Mouse (Mus musculus): Measurements from ENCODE around the gene Ankrd11. TPM values are rescaled to one million over a fixed set of nuclear protein-coding genes. Genes with fewer than 3 reads are reported as not detected.

Gene Ankrd11
- polyA plus RNA-seq, 1 experiment from 2014 or later: 62.4 TPM

DNA sequence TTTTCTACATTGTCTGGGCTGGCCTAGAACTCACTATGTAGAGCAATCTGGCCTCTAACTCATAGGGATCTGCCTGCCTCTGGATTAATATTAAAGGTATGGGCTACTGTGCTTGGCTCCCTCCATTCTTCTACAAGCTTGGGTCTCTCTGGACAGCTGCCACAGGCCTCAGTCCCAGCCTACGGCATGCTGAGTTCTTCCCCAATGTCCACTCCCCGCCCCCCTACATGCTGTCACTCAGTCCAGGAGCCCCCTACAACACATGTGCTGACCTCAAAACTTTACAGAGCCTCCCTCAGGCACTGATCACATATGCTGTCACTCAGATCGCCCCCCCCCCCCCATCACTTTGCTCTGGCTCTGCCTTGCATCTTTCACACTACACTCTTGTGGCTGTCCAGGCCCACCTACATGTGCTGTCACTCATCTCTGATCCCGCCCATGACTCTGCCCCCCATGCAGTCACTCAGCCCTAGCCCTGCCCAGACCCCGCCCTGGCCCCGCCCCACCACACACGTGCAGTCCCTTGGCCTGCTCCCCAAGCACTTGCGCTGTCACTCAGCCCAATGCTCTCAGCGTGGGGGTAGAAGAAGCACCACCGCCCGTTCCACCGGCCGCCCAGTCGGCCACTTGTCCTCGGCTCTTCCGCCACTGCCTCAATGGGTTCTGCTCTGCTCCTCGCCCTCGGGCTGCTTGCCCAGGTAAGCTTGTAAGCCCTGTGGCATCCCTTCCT, 194.1 kb downstream of the Ankrd11 start, which contains the start of gene Cdh15:
Gene Cdh15 (plus strand): TSS at position 138 of the 733 bp plus-strand sequence.
- no peak within 1 kb of the TSS for H3K27ac ChIP-seq (ENCODE audit: poor library complexity, severe bottlenecking)
- H3K36me3 ChIP-seq: no peaks in the 10 kb centered on the region
- 15% methylated on average over 18 of the region's 18 CpGs for WGBS
- H3K4me1 ChIP-seq (replicated peaks): peaks cover 15% of the 10 kb centered on the region
- ATAC-seq (ENCODE audit: insufficient number of reproducible peaks, low FRiP score): peak; percentile 76
- H3K9ac ChIP-seq: no peak within 1 kb of the TSS; the same call in 1 of the 2 replicates
- peaks cover 42% of the 10 kb centered on the region for H3K27me3 ChIP-seq (replicated peaks)
- peak within 1 kb of the TSS; percentile 56 for H3K4me2 ChIP-seq
- H3K4me3 ChIP-seq: peak within 1 kb of the TSS; percentile 19; the same call in 1 of the 2 replicates
- no peaks in the 10 kb centered on the region for H3K9me3 ChIP-seq (replicated peaks)

DNA sequence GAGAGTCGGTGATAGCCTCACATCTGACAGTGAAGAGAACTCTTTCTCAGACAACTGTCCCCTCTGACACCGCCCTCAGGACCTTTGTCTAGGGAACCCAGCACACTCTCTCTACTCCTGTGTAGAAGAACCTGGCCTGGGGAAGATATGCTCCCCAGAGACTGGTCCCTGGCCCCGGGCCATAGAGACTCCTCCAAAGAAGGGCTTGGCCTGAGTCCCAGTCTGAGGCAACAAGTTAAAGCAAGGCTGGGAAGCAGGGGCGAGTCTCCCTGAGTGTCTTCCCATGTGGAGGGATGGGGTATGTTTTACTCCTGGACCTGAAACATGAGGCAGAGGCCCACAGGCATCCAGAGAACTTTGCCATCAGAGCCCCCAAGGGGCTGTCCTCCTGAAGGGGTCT, 196.4 kb downstream of the Ankrd11 start:
- no peak overlapping the region for H3K4me2 ChIP-seq
- no peaks in the 10 kb centered on the region for H3K9me3 ChIP-seq (replicated peaks)
- peaks cover 15% of the 10 kb centered on the region for H3K4me1 ChIP-seq (replicated peaks)
- no peak overlapping the region for H3K4me3 ChIP-seq
- H3K9ac ChIP-seq: no peak overlapping the region
- WGBS: 61% methylated on average over 4 of the region's 4 CpGs
- H3K27ac ChIP-seq (ENCODE audit: poor library complexity, severe bottlenecking): no peak overlapping the region
- ATAC-seq (ENCODE audit: insufficient number of reproducible peaks, low FRiP score): no peak
- H3K27me3 ChIP-seq (replicated peaks): peaks cover 35% of the 10 kb centered on the region
- H3K36me3 ChIP-seq: no peaks in the 10 kb centered on the region

DNA sequence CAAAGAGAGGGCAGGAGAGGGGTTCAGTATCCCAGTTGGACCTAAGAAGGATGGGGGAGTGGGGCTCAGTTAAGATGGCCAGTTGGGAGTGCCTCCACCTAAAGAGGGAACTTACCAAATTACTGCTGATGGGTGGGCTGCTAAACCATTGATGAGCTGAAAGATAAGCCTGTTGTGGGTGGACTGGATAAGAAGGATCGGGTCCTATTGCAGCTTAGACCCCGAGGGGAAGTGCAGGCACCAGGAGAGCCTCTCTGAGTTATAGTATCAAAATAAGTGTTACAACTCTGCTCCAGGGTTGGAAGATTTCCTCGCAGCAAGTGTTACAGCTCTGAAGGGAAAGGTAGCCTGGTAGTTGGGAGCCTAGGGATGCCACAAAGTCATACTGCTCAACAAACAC, 197.9 kb downstream of the Ankrd11 start:
- WGBS: 60% methylated on average over 3 of the region's 3 CpGs
- peaks cover 18% of the 10 kb centered on the region for H3K4me1 ChIP-seq (replicated peaks)
- no peak overlapping the region for H3K4me3 ChIP-seq
- no peaks in the 10 kb centered on the region for H3K9me3 ChIP-seq (replicated peaks)
- H3K27ac ChIP-seq (ENCODE audit: poor library complexity, severe bottlenecking): no peak overlapping the region
- no peak overlapping the region for H3K4me2 ChIP-seq
- H3K9ac ChIP-seq: no peak overlapping the region
- no peaks in the 10 kb centered on the region for H3K36me3 ChIP-seq
- ATAC-seq (ENCODE audit: insufficient number of reproducible peaks, low FRiP score): no peak
- peaks cover 33% of the 10 kb centered on the region for H3K27me3 ChIP-seq (replicated peaks)

DNA sequence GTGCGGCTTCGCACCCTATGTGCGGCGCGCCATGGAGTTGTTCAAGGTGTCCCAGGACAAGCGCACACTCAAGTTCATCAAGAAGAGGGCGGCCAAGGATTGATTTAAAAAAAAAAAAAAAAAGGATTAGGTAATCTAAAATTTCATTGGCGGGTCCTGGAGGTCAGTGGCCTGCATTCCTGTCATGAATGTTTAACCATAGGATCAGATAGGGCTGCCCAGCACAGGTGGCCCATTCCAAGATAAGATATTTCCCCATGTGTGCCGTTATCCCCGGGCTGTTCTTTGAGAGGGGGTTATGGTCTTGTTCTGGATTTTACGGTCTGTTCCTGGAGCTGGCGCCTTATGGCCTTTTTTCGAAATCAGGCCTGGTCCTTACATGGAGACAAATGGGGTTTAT, 205.4 kb downstream of the Ankrd11 start:
- peaks cover 3% of the 10 kb centered on the region; the same call in 1 of the 2 replicates for H3K4me1 ChIP-seq (replicated peaks)
- 78% methylated on average over 13 of the region's 13 CpGs for WGBS
- no peak overlapping the region for H3K9ac ChIP-seq
- no peak for ATAC-seq (ENCODE audit: insufficient number of reproducible peaks, low FRiP score)
- no peak overlapping the region for H3K4me2 ChIP-seq
- no peak overlapping the region for H3K4me3 ChIP-seq
- peaks cover 17% of the 10 kb centered on the region for H3K27me3 ChIP-seq (replicated peaks)
- H3K27ac ChIP-seq (ENCODE audit: poor library complexity, severe bottlenecking): no peak overlapping the region
- no peaks in the 10 kb centered on the region for H3K9me3 ChIP-seq (replicated peaks)
- no peaks in the 10 kb centered on the region for H3K36me3 ChIP-seq

DNA sequence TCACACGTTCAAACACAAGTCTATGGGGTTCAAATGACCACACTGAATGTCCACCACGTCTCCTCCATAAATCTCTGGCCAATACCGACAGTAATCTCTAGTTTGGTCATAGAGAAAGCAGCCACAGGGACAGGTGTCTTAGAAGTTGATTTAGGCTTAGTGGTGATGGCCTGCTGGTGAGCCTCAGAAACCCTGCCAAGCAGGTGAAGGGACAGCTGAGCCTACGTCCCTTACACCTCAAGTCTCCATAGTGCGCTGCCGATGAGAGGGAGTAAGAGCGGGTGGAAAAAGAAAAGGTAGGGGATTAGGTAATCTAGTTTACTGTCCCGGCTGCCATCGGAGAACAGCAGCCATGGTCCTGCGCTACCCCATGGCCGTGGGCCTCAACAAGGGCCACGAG, 205.9 kb downstream of the Ankrd11 start:
- H3K4me1 ChIP-seq (replicated peaks): peaks cover 3% of the 10 kb centered on the region; the same call in 1 of the 2 replicates
- 87% methylated on average over 12 of the region's 12 CpGs for WGBS
- H3K27me3 ChIP-seq (replicated peaks): peaks cover 16% of the 10 kb centered on the region
- no peaks in the 10 kb centered on the region for H3K9me3 ChIP-seq (replicated peaks)
- no peaks in the 10 kb centered on the region for H3K36me3 ChIP-seq
- no peak overlapping the region for H3K4me2 ChIP-seq
- no peak for ATAC-seq (ENCODE audit: insufficient number of reproducible peaks, low FRiP score)
- H3K4me3 ChIP-seq: no peak overlapping the region
- no peak overlapping the region for H3K9ac ChIP-seq
- no peak overlapping the region for H3K27ac ChIP-seq (ENCODE audit: poor library complexity, severe bottlenecking)

DNA sequence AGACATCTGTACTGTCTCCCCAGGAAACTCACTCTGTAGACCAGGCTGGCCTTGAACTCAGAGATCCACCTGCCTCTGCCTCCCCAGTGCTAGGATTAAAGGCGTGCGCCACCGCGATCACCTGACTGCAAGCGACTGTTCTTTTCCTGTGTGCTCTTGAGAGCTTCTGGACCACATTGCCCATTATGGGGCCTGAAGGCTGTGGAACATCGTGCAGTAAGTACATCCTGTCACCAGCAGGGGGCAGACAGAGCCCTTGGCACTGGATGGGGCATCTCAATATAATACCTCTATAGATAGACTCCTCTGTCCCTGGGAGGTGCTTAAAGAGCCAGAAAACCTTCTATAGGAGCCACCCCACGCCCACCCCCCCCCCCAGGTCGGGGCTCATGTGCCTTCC, 207.1 kb downstream of the Ankrd11 start:
- no peaks in the 10 kb centered on the region for H3K4me1 ChIP-seq (replicated peaks)
- H3K4me2 ChIP-seq: no peak overlapping the region
- H3K9me3 ChIP-seq (replicated peaks): no peaks in the 10 kb centered on the region
- H3K4me3 ChIP-seq: no peak overlapping the region
- peaks cover 6% of the 10 kb centered on the region for H3K27me3 ChIP-seq (replicated peaks)
- no peaks in the 10 kb centered on the region for H3K36me3 ChIP-seq
- WGBS: 27% methylated on average over 8 of the region's 8 CpGs
- no peak overlapping the region for H3K9ac ChIP-seq
- no peak; the same call in 1 of the 2 replicates for ATAC-seq (ENCODE audit: insufficient number of reproducible peaks, low FRiP score)
- H3K27ac ChIP-seq (ENCODE audit: poor library complexity, severe bottlenecking): no peak overlapping the region

DNA sequence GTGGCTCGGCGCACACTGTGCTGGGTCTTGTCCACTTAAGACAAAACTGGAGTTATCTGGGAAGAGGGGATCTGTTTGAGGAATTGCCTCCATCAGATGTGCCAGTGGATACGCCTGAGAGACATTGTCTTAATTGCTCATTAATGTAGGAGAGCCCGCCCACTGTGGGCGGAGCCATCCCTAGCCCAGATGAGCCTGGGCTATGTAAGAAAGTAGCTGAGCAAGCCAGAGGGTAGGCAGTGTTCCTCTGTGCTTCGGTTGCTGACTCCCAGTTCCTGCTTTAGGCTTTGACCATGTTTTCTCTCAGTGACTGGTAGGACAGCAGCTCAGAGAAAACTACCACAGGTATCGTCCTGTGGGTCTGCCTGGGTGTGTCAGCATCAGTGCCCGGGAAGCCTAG, 207.7 kb downstream of the Ankrd11 start:
- Histone ChIP-seq H3K4me2 (no peak overlapping the region), H3K4me3 (no peak overlapping the region), H3K27me3 (replicated peaks) (peaks cover 4% of the 10 kb centered on the region), H3K9ac (no peak overlapping the region), H3K4me1 (replicated peaks) (no peaks in the 10 kb centered on the region), H3K36me3 (no peaks in the 10 kb centered on the region), H3K9me3 (replicated peaks) (no peaks in the 10 kb centered on the region), H3K27ac (ENCODE audit: poor library complexity, severe bottlenecking) (no peak overlapping the region)
- 0 out of 2 replicates have a peak, but pooled peaks have one; percentile 7 for ATAC-seq (ENCODE audit: insufficient number of reproducible peaks, low FRiP score)
- 80% methylated on average over 8 of the region's 8 CpGs for WGBS

Other genes starting within 250 kb of the Ankrd11 start
- gene Cdh15, start 194.3 kb downstream of the Ankrd11 start, polyA plus RNA-seq (2016; fragmentation: Nextera tagmentation; extraction: Ambion mirVana): 0.33 and 0.36 TPM in 2 replicates
- 77.3 and 79.9 TPM in 2 replicates for gene Spg7, start 20.7 kb upstream of the Ankrd11 start, polyA plus RNA-seq (2016; fragmentation: Nextera tagmentation; extraction: Ambion mirVana)
- 1,041 and 1,045 TPM in 2 replicates for gene Rpl13, start 60.1 kb upstream of the Ankrd11 start, polyA plus RNA-seq (2016; fragmentation: Nextera tagmentation; extraction: Ambion mirVana)
- 0.18 and 0.24 TPM in 2 replicates for gene Cpne7, start 75.1 kb upstream of the Ankrd11 start, polyA plus RNA-seq (2016; fragmentation: Nextera tagmentation; extraction: Ambion mirVana)
- gene Sult5a1, start 116.0 kb upstream of the Ankrd11 start, polyA plus RNA-seq (2016; fragmentation: Nextera tagmentation; extraction: Ambion mirVana): 5.4 and 5.8 TPM in 2 replicates
- 2.5 and 2.8 TPM in 2 replicates for gene Dpep1, start 144.0 kb upstream of the Ankrd11 start, polyA plus RNA-seq (2016; fragmentation: Nextera tagmentation; extraction: Ambion mirVana)
- 97.9 and 102 TPM in 2 replicates for gene Chmp1a, start 170.5 kb upstream of the Ankrd11 start, polyA plus RNA-seq (2016; fragmentation: Nextera tagmentation; extraction: Ambion mirVana)
- gene Spata33, start 170.6 kb upstream of the Ankrd11 start, polyA plus RNA-seq (2016; fragmentation: Nextera tagmentation; extraction: Ambion mirVana): 3.4 and 4.2 TPM in 2 replicates
- 20.3 and 23.6 TPM in 2 replicates for gene Cdk10, start 182.6 kb upstream of the Ankrd11 start, polyA plus RNA-seq (2016; fragmentation: Nextera tagmentation; extraction: Ambion mirVana)
- gene Spata2l, start 194.0 kb upstream of the Ankrd11 start, polyA plus RNA-seq (2016; fragmentation: Nextera tagmentation; extraction: Ambion mirVana): 2.3 and 2.5 TPM in 2 replicates
- 16.0 and 18.2 TPM in 2 replicates for gene Zfp276, start 211.9 kb upstream of the Ankrd11 start, polyA plus RNA-seq (2016; fragmentation: Nextera tagmentation; extraction: Ambion mirVana)
- 19.5 and 20.0 TPM in 2 replicates for gene Vps9d1, start 212.1 kb upstream of the Ankrd11 start, polyA plus RNA-seq (2016; fragmentation: Nextera tagmentation; extraction: Ambion mirVana)